Mouse (Mus musculus) heart, embryonic 13.5 days (tissue): Measurements from ENCODE around the gene Myl10. TPM values are rescaled to one million over a fixed set of nuclear protein-coding genes. Genes with fewer than 3 reads are reported as not detected.

Experiments used
- ATAC-seq: fragments of 200-750 bp; cut with Nextera tagmentation; 2 replicates; pipeline ENCODE4 v1.8.0; 2017; ENCODE audit warnings: moderate TSS enrichment; ENCODE audit not compliant: insufficient number of reproducible peaks, low FRiP score, low TSS enrichment; ENCODE audit errors: extremely low read depth
- H3K27ac ChIP-seq: fragments of 300-500 bp; sonication (generic); replicated peaks from 2 replicates; pipeline ENCODE4 v1.5.1; 2015; ENCODE audit warnings: moderate library complexity, mild to moderate bottlenecking, inconsistent platforms
- H3K27me3 ChIP-seq: fragments of 300-500 bp; sonication (generic); replicated peaks from 2 replicates; pipeline ENCODE4 v1.6.1; 2015; ENCODE audit warnings: mild to moderate bottlenecking, inconsistent platforms
- H3K36me3 ChIP-seq: fragments of 300-500 bp; sonication (generic); 2 replicates; pipeline ENCODE4 v1.6.1; 2015; ENCODE audit warnings: mild to moderate bottlenecking, inconsistent platforms
- H3K4me1 ChIP-seq: fragments of 300-500 bp; sonication (generic); 2 replicates; pipeline ENCODE4 v1.6.1; 2015; ENCODE audit warnings: inconsistent platforms
- H3K4me2 ChIP-seq: fragments of 300-500 bp; sonication (generic); 2 replicates; pipeline ENCODE4 v1.6.1; 2015; ENCODE audit warnings: inconsistent platforms, mild to moderate bottlenecking, moderate library complexity
- H3K4me3 ChIP-seq: fragments of 300-500 bp; sonication (generic); 2 replicates; pipeline ENCODE4 v1.5.1; 2015; ENCODE audit warnings: moderate library complexity, mild to moderate bottlenecking, inconsistent platforms
- H3K9ac ChIP-seq: fragments of 300-500 bp; sonication (generic); 2 replicates; pipeline ENCODE4 v1.6.1; 2015; ENCODE audit warnings: inconsistent platforms, mild to moderate bottlenecking, moderate library complexity
- H3K9me3 ChIP-seq: fragments of 300-500 bp; sonication (generic); 2 replicates; pipeline ENCODE4 v1.6.1; 2016; ENCODE audit warnings: inconsistent platforms
- WGBS: fragments of 180-500 bp; shearing (Covaris S2); methylation state at CpG from one replicate; pipeline ENCODE4 v1.1.7; 2015; ENCODE audit warnings: mixed read lengths; 5-methylcytosine and 5-hydroxymethylcytosine counted together
- polyA plus RNA-seq: library from polyadenylated mRNA; unstranded; fragments of >200 nt; fragmentation: Nextera tagmentation; extraction: Ambion mirVana; gene quantifications from 2 replicates; pipeline ENCODE4 v1.2.1, GENCODE M21; 2015

Gene Myl10
- polyA plus RNA-seq, 1 experiment from 2014 or later: not detected

DNA sequence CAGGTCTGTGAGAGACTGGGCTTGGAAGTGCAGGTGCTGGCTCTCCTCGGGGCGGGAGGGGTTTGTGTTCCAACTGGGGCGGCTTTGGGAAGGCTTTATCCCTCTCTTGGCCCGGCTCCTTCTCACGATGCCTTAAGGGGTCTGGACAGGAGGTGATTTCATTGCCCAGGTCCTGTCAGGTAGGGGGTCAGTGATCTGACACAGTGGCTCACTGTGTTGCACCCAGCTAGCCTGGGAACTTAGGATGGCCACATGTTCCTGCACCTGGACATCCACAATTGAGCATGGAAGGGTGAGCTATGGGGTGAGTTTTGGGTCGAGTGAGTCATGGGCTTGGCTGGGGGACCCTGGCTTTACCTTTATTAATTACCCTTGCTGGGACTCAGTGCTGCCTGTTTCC is 46.0 kb downstream of the Myl10 start:
- 56% methylated on average over 6 of the region's 6 CpGs for WGBS
- ATAC-seq: no peak; the same call in 1 of the 2 replicates
- H3K9ac ChIP-seq: no peak overlapping the region

DNA sequence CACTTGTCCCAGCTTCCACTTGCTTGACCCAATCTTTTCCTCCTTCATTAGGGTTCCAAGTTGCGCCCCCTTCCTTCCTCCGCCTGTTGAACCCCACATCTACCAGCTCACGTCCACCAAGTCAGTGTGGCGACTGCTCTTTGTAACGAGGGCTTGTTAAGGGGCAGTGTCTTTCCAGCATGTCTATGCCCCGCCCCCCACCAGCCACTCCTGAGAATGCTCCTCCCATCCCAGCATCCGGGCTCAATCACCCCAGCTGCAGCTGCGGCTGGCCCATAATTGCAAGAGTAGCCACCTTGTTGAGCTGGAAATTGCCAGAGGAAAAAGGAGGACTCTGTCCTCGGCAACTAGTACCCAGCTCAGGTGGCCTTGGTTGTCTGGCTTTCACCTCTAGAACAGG is 53.6 kb downstream of the Myl10 start:
- H3K9me3 ChIP-seq: peaks cover 49% of the 10 kb centered on the region
- no peak for ATAC-seq
- no peak overlapping the region for H3K4me2 ChIP-seq
- H3K4me3 ChIP-seq: no peak overlapping the region
- no peak overlapping the region for H3K27ac ChIP-seq
- peaks cover 53% of the 10 kb centered on the region for H3K36me3 ChIP-seq
- 69% methylated on average over 9 of the region's 9 CpGs for WGBS
- no peaks in the 10 kb centered on the region for H3K4me1 ChIP-seq
- no peak overlapping the region for H3K9ac ChIP-seq
- no peaks in the 10 kb centered on the region for H3K27me3 ChIP-seq

More for the DNA sequence above, 46.0 kb downstream of the Myl10 start:
- Histone ChIP-seq H3K36me3 (no peaks in the 10 kb centered on the region), H3K4me3 (no peak overlapping the region), H3K27me3 (no peaks in the 10 kb centered on the region), H3K4me1 (no peaks in the 10 kb centered on the region), H3K27ac (no peak overlapping the region), H3K9me3 (no peaks in the 10 kb centered on the region), H3K4me2 (no peak overlapping the region)

Other genes with a start within 250 kb of the Myl10 start
- 68.9 and 70.8 TPM in 2 replicates for gene Cux1, start 125.7 kb upstream of the Myl10 start, polyA plus RNA-seq
- gene Col26a1, start 190.1 kb downstream of the Myl10 start, polyA plus RNA-seq: 20.2 and 21.8 TPM in 2 replicates
- gene Ift22, start 215.0 kb downstream of the Myl10 start, polyA plus RNA-seq: 32.7 and 38.7 TPM in 2 replicates